Mouse (Mus musculus) MEL (cell line): ENCODE results near the gene Mark2. TPM values are rescaled to one million over a fixed set of nuclear protein-coding genes. Genes with fewer than 3 reads are reported as not detected.

Experiments
- DNase-seq: peaks from one replicate; pipeline ENCODE4 v3.0.0; 2011; ENCODE audit warnings: low read depth, low spot score
- H3K27ac ChIP-seq: 2 replicates; pipeline ENCODE4 v1.5.1; 2012; ENCODE audit warnings: low read depth, mild to moderate bottlenecking, control low read depth, low read length, moderate library complexity; ENCODE audit not compliant: control insufficient read depth
- H3K27me3 ChIP-seq, 2 experiments: fragments of 150-350 bp in 1 of 2; sonication (generic) in 1 of 2; 2 replicates each; pipeline ENCODE4 v1.6.1; 2012; ENCODE audit warnings: low read length in 2 of 2, mild to moderate bottlenecking in 2 of 2, improper control_type of control experiment in 1 of 2, moderate library complexity in 1 of 2; ENCODE audit not compliant: insufficient read depth in 2 of 2, control insufficient read depth in 1 of 2
- H3K36me3 ChIP-seq, 2 experiments: 2 replicates each; pipeline ENCODE4 v1.6.1; 2012 to 2014; ENCODE audit warnings: low read length in 2 of 2, improper control_type of control experiment in 1 of 2, inconsistent platforms in 1 of 2, mild to moderate bottlenecking in 1 of 2; ENCODE audit not compliant: insufficient read depth in 2 of 2, control insufficient read depth in 1 of 2
- H3K4me1 ChIP-seq, 2 experiments: fragments of 150-350 bp in 1 of 2; sonication (generic) in 1 of 2; 2 replicates each; pipeline ENCODE4 v1.6.1; 2012; ENCODE audit warnings: low read length in 2 of 2, improper control_type of control experiment in 1 of 2, mild to moderate bottlenecking in 1 of 2; ENCODE audit not compliant: insufficient read depth in 2 of 2, control insufficient read depth in 1 of 2
- H3K4me3 ChIP-seq, 2 experiments: fragments of 150-350 bp in 1 of 2; sonication (generic) in 1 of 2; 2 replicates each; pipeline ENCODE4 v1.5.1; 2012; ENCODE audit warnings: low read depth in 2 of 2, low read length in 2 of 2, mild to moderate bottlenecking in 2 of 2, moderate library complexity in 2 of 2, control low read depth in 1 of 2, improper control_type of control experiment in 1 of 2; ENCODE audit not compliant: control insufficient read depth in 1 of 2, insufficient read depth in 1 of 2
- H3K79me2 ChIP-seq: 2 replicates; pipeline ENCODE4 v1.6.1; 2012; ENCODE audit warnings: mild to moderate bottlenecking, low read length, moderate library complexity; ENCODE audit not compliant: control insufficient read depth, poor library complexity, insufficient read depth
- H3K9ac ChIP-seq: 2 replicates; pipeline ENCODE4 v1.6.1; 2012; ENCODE audit warnings: low read depth, mild to moderate bottlenecking, control low read depth, low read length, moderate library complexity; ENCODE audit not compliant: control insufficient read depth, poor library complexity, severe bottlenecking
- H3K9me3 ChIP-seq: fragments of 150-350 bp; sonication (generic); replicated peaks from 2 replicates; pipeline ENCODE4 v1.6.1; 2012; ENCODE audit warnings: mild to moderate bottlenecking, low read length, improper control_type of control experiment, moderate library complexity; ENCODE audit not compliant: insufficient read depth
- BHLHE40 ChIP-seq: IDR thresholded peaks from 2 replicates; pipeline ENCODE4 v1.6.1; 2012; ENCODE audit warnings: low read depth, mild to moderate bottlenecking, inconsistent platforms, low read length, improper control_type of control experiment, borderline replicate concordance
- CHD1 ChIP-seq: IDR thresholded peaks from 2 replicates; pipeline ENCODE4 v1.6.1; 2012; ENCODE audit warnings: low read depth, mild to moderate bottlenecking, inconsistent platforms, low read length, improper control_type of control experiment
- CTCF ChIP-seq, 3 experiments: IDR thresholded peaks in 2 of 3; conservative IDR thresholded peaks in 1 of 3; 2 replicates each; pipeline ENCODE4 v1.5.1; 2011 to 2012; ENCODE audit warnings: low read length in 3 of 3, low read depth in 2 of 3, mild to moderate bottlenecking in 2 of 3, improper control_type of control experiment in 1 of 3, inconsistent platforms in 1 of 3, mixed read lengths in 1 of 3, moderate library complexity in 1 of 3; ENCODE audit not compliant: control insufficient read depth in 1 of 3, insufficient read depth in 1 of 3, poor library complexity in 1 of 3, severe bottlenecking in 1 of 3
- E2F4 ChIP-seq: IDR thresholded peaks from 2 replicates; pipeline ENCODE4 v1.6.1; 2011; ENCODE audit warnings: low read depth, low read length, improper control_type of control experiment, borderline replicate concordance
- ELF1 ChIP-seq: IDR thresholded peaks from 2 replicates; pipeline ENCODE4 v1.6.1; 2014; ENCODE audit warnings: low read depth, mild to moderate bottlenecking, inconsistent platforms, low read length, improper control_type of control experiment, moderate library complexity
- ETS1 ChIP-seq: IDR thresholded peaks from 2 replicates; pipeline ENCODE4 v1.6.1; 2012; ENCODE audit warnings: low read depth, mild to moderate bottlenecking, inconsistent platforms, low read length, improper control_type of control experiment, moderate library complexity
- GABPA ChIP-seq: IDR thresholded peaks from 2 replicates; pipeline ENCODE4 v1.6.1; 2012; ENCODE audit warnings: low read depth, mild to moderate bottlenecking, inconsistent platforms, low read length, improper control_type of control experiment, moderate library complexity
- GATA1 ChIP-seq: IDR thresholded peaks from 2 replicates; pipeline ENCODE4 v1.6.1; 2011; ENCODE audit warnings: low read depth, low read length, improper control_type of control experiment
- HCFC1 ChIP-seq: IDR thresholded peaks from 2 replicates; pipeline ENCODE4 v1.6.1; 2012; ENCODE audit warnings: low read depth, mild to moderate bottlenecking, inconsistent platforms, low read length, improper control_type of control experiment, moderate library complexity
- JUND ChIP-seq: IDR thresholded peaks from 2 replicates; pipeline ENCODE4 v1.6.1; 2011; ENCODE audit warnings: low read depth, mild to moderate bottlenecking, improper control_type of control experiment, low read length
- MAFK ChIP-seq: IDR thresholded peaks from 2 replicates; pipeline ENCODE4 v1.6.1; 2011; ENCODE audit warnings: low read depth, mild to moderate bottlenecking, low read length, improper control_type of control experiment, borderline replicate concordance
- MAX ChIP-seq: IDR thresholded peaks from 2 replicates; pipeline ENCODE4 v1.6.1; 2011; ENCODE audit warnings: low read length, improper control_type of control experiment
- MAZ ChIP-seq: IDR thresholded peaks from 2 replicates; pipeline ENCODE4 v1.6.1; 2012; ENCODE audit warnings: low read depth, mild to moderate bottlenecking, inconsistent platforms, low read length, improper control_type of control experiment
- MYC ChIP-seq: IDR thresholded peaks from 2 replicates; pipeline ENCODE4 v1.6.1; 2011; ENCODE audit warnings: low read depth, mild to moderate bottlenecking, low read length, improper control_type of control experiment, moderate library complexity
- NELFE ChIP-seq: IDR thresholded peaks from 2 replicates; pipeline ENCODE4 v1.6.1; 2011; ENCODE audit warnings: low read depth, low read length, improper control_type of control experiment
- NRF1 ChIP-seq: IDR thresholded peaks from 2 replicates; pipeline ENCODE4 v1.6.1; 2014; ENCODE audit warnings: low read depth, mild to moderate bottlenecking, inconsistent platforms, low read length, improper control_type of control experiment, moderate library complexity; ENCODE audit not compliant: poor library complexity, insufficient read depth, severe bottlenecking
- POLR2A ChIP-seq, 2 experiments: IDR thresholded peaks; 2 replicates each; pipeline ENCODE4 v1.6.1; 2011 to 2012; ENCODE audit warnings: low read length in 2 of 2, mild to moderate bottlenecking in 2 of 2, control low read depth in 1 of 2, improper control_type of control experiment in 1 of 2, low read depth in 1 of 2, moderate library complexity in 1 of 2; ENCODE audit not compliant: control insufficient read depth in 1 of 2, insufficient read depth in 1 of 2, poor library complexity in 1 of 2
- POLR2AphosphoS2 ChIP-seq: IDR thresholded peaks from 2 replicates; pipeline ENCODE4 v1.6.1; 2011; ENCODE audit warnings: low read length, improper control_type of control experiment
- POLR2AphosphoS5 ChIP-seq: IDR thresholded peaks from 2 replicates; pipeline ENCODE4 v1.6.1; 2012; ENCODE audit warnings: low read depth, borderline replicate concordance, mild to moderate bottlenecking, inconsistent platforms, low read length, moderate library complexity, mixed read lengths
- RAD21 ChIP-seq: IDR thresholded peaks from 2 replicates; pipeline ENCODE4 v1.6.1; 2011; ENCODE audit warnings: mild to moderate bottlenecking, low read depth, low read length, improper control_type of control experiment
- RCOR1 ChIP-seq: IDR thresholded peaks from 2 replicates; pipeline ENCODE4 v1.6.1; 2012; ENCODE audit warnings: low read depth, mild to moderate bottlenecking, inconsistent platforms, low read length, improper control_type of control experiment
- SIN3A ChIP-seq: IDR thresholded peaks from 2 replicates; pipeline ENCODE4 v1.6.1; 2012; ENCODE audit warnings: low read length, improper control_type of control experiment, inconsistent platforms
- SMC3 ChIP-seq: IDR thresholded peaks from 2 replicates; pipeline ENCODE4 v1.6.1; 2011; ENCODE audit warnings: low read depth, low read length, improper control_type of control experiment
- TBP ChIP-seq: IDR thresholded peaks from 2 replicates; pipeline ENCODE4 v1.8.0; 2011; ENCODE audit warnings: low read depth, low read length, improper control_type of control experiment
- USF1 ChIP-seq: IDR thresholded peaks from 2 replicates; pipeline ENCODE4 v1.6.1; 2014; ENCODE audit warnings: low read depth, mild to moderate bottlenecking, inconsistent platforms, low read length, improper control_type of control experiment, moderate library complexity
- USF2 ChIP-seq, 2 experiments: IDR thresholded peaks; 2 replicates each; pipeline ENCODE4 v1.6.1; 2011 to 2012; ENCODE audit warnings: improper control_type of control experiment in 2 of 2, low read length in 2 of 2, borderline replicate concordance in 1 of 2, inconsistent platforms in 1 of 2, low read depth in 1 of 2, mild to moderate bottlenecking in 1 of 2; ENCODE audit not compliant: insufficient read depth in 1 of 2
- ZKSCAN1 ChIP-seq: IDR thresholded peaks from 2 replicates; pipeline ENCODE4 v1.6.1; 2012; ENCODE audit warnings: low read depth, mild to moderate bottlenecking, inconsistent platforms, low read length, improper control_type of control experiment, moderate library complexity
- ZMIZ1 ChIP-seq: IDR thresholded peaks from 2 replicates; pipeline ENCODE4 v1.6.1; 2012; ENCODE audit warnings: low read depth, mild to moderate bottlenecking, inconsistent platforms, low read length, improper control_type of control experiment, moderate library complexity
- ZNF384 ChIP-seq: IDR thresholded peaks from 2 replicates; pipeline ENCODE4 v1.6.1; 2012; ENCODE audit warnings: low read depth, mild to moderate bottlenecking, inconsistent platforms, low read length, improper control_type of control experiment
- polyA plus RNA-seq, 2 experiments: library from polyadenylated mRNA; stranded (reverse) in 1 of 2; unstranded in 1 of 2; fragments of >175 nt in 1 of 2; fragments of >200 nt in 1 of 2; gene quantifications; 2 replicates each; pipeline versions ENCODE4 v1.2.1 to v1.2.4; 2012; ENCODE audit warnings: low replicate concordance in 2 of 2, low read depth in 1 of 2; ENCODE audit not compliant: insufficient read length in 2 of 2, insufficient read depth in 1 of 2, missing spikeins in 1 of 2
- total RNA-seq: library from RNA; depleted of rRNA; stranded (reverse); fragments of 300-350 nt; gene quantifications from 2 replicates; pipeline ENCODE4 v1.2.3, GENCODE M21; 2012

The Mark2 gene
- total and polyA plus RNA-seq, 3 experiments: 36.1 to 72.4 TPM; not detected in 1

DNA sequence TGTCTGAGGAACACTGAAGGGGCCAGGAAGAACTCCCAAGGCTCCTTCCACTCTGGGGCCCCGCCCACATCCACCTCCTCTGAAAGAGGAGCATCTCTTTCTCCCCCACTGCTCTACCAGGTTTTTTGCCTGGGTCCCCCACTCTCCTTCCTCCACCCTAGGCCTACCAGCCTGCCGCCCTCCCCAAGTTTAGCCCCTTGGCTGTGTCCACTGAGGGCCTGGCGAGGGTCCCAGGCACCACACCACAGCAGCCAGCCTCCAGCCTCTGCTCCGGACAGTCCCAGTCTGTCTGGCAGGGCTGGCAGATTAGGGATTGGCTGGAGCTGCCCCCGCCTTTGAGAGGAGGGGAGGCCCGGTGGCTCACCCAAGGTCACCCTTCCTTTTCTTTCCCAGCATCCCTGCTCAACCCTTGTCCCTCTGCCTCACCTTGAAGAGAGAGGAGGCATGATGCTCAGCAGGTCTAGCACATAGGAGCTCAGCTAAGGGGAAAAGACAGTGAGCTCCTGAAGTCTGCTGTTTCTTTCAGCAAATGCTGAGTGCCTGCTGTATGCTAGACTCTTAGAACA lies 76.8 kb downstream of the Mark2 start:
- peak; percentile 50 for DNase-seq
- TF ChIP-seq MAFK (no peak), POLR2A (IDR thresholded peaks at IDR 0.05; ENCODE audit: control insufficient read depth in 1 of 2, insufficient read depth in 1 of 2, low read depth in 1 of 2, low read length in 2 of 2, poor library complexity in 1 of 2) (no peak), POLR2AphosphoS5 (no peak), RCOR1 (no peak), USF1 (no peak), USF2 (IDR thresholded peaks at IDR 0.05; ENCODE audit: borderline replicate concordance in 1 of 2, insufficient read depth in 1 of 2, low read depth in 1 of 2, low read length in 2 of 2) (no peak), GABPA (no peak), ELF1 (no peak)
- Histone ChIP-seq H3K4me1 (peaks cover 0 to 28% of the 10 kb centered on the region in 2 experiments; a peak in 3 of 4 replicates), H3K79me2 (peaks cover 5% of the 10 kb centered on the region), H3K27me3 (no peaks in the 10 kb centered on the region), H3K36me3 (peaks cover 0 to 4% of the 10 kb centered on the region in 2 experiments; a peak in 1 of 4 replicates), H3K27ac (peak overlapping the region; percentile 25), H3K9me3 (no peaks in the 10 kb centered on the region), H3K4me3 (peak overlapping the region; percentile 20 to 30; a peak in 2 of 4 replicates), H3K9ac (no peak overlapping the region)

DNA sequence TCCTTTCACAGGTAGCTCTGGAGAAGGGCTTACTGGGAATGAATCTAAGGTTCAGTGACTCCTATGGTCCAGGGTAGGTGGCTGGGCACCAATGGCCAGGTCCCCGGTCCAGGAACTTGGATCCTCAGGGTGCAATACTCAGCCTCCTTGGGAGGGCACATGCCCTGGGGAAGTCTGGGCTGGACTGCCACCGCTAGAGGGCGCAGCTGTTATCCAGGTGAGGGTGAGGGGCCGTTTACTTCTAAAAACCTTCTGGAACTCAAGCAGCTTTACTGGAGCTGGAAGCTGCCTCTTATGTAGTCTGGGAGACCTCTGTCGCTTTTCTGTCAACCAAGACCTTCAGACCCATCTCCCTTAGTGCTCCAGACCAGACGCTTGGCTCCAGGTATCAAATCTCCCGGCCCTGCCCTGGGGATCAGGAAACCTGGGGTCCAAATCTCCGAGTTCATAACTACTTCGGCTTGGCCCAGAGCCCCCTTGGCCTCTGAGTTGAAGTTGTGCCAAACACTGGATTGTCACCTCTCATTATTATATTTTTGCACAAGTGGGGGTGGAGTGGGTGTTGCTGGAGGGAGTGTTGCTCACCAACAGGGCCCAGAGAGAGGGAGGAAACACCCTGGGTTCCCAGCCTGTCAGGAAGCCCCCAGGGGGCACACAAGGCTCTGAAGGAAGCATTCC lies 77.4 kb downstream of the Mark2 start:
- no peaks in the 10 kb centered on the region for H3K27me3 ChIP-seq
- H3K79me2 ChIP-seq: peaks cover 5% of the 10 kb centered on the region
- H3K9me3 ChIP-seq: no peaks in the 10 kb centered on the region
- peaks cover 0 to 4% of the 10 kb centered on the region in 2 experiments; a peak in 1 of 4 replicates for H3K36me3 ChIP-seq
- peaks cover 0 to 22% of the 10 kb centered on the region in 2 experiments; a peak in 3 of 4 replicates for H3K4me1 ChIP-seq
- peak; percentile 87 for DNase-seq
- H3K27ac ChIP-seq: 0 out of 2 replicates have a peak overlapping the region, but pooled peaks have one; percentile 6
- H3K9ac ChIP-seq: peak overlapping the region; percentile 39
- H3K4me3 ChIP-seq: peak overlapping the region; percentile 20 to 30; a peak in 2 of 4 replicates
- peak; percentile 88 to 99 (median 96) for TF ChIP-seq CTCF (IDR thresholded peaks at IDR 0.05 in 2 of 3, conservative IDR thresholded peaks at IDR 0.05 in 1 of 3; ENCODE audit: control insufficient read depth in 1 of 3, insufficient read depth in 1 of 3, low read depth in 2 of 3, low read length in 3 of 3, poor library complexity in 1 of 3, severe bottlenecking in 1 of 3)
- peak; percentile 71 for TF ChIP-seq MYC
- no peak for TF ChIP-seq TBP
- TF ChIP-seq JUND: no peak
- 0 out of 2 replicates have a peak, but pooled peaks have one; percentile 17 for TF ChIP-seq NELFE
- TF ChIP-seq GATA1: no peak
- peak; percentile 27; the same call in 1 of the 2 replicates for TF ChIP-seq USF1
- no peak for TF ChIP-seq ZKSCAN1
- no peak for TF ChIP-seq ELF1
- 0 out of 2 replicates have a peak, but pooled peaks have one; percentile 29 for TF ChIP-seq BHLHE40
- TF ChIP-seq SIN3A: peak; percentile 76
- TF ChIP-seq RAD21: peak; percentile 83
- peak; percentile 94 for TF ChIP-seq SMC3
- no peak for TF ChIP-seq GABPA
- TF ChIP-seq ZNF384: no peak
- TF ChIP-seq E2F4: no peak
- peak; percentile 53 for TF ChIP-seq HCFC1
- TF ChIP-seq NRF1: no peak
- no peak for TF ChIP-seq ZMIZ1
- no peak for TF ChIP-seq POLR2AphosphoS2
- peak; percentile 68; the same call in 1 of the 2 replicates for TF ChIP-seq MAX
- TF ChIP-seq CHD1: no peak
- no peak for TF ChIP-seq ETS1
- no peak for TF ChIP-seq POLR2A (IDR thresholded peaks at IDR 0.05; ENCODE audit: control insufficient read depth in 1 of 2, insufficient read depth in 1 of 2, low read depth in 1 of 2, low read length in 2 of 2, poor library complexity in 1 of 2)
- peak; percentile 89 for TF ChIP-seq MAZ
- TF ChIP-seq POLR2AphosphoS5: no peak
